Mouse (Mus musculus): ENCODE data around the gene Lpar3.

Lpar3 gene

DNA sequence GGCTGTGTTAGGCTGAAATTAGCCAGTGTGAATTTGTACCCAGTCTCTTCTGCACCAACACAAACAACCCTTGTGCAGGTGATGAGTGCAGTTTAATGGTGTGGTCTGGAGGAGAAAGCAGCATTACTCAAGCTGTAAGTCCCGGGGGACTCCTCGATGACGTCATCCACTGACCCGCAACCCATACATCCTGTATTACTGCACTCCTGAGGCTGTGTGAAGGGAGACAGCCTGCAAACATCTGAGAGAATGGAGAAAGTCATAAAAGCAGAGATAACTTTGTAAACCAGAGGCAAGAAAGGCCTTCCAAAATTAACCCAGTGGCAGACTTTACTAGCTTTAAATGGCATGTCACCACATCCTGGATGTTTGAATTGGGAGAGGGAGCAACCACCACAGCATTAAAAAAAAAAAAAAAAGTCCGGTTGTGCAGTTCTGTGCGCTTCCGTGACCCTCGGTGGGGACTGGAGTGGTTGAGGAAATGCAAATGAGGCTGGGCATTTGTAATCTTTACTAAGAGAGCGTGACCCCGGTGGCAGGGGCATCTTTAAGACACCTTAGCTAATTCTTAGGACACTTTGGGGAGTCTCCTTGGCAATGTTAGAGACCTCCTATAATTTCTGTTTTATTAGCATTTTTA lies 36.8 kb downstream of the Lpar3 start:
- no peak for DNase-seq (ENCODE audit: inconsistent age in 2 of 2, low spot score in 1 of 2)

DNA sequence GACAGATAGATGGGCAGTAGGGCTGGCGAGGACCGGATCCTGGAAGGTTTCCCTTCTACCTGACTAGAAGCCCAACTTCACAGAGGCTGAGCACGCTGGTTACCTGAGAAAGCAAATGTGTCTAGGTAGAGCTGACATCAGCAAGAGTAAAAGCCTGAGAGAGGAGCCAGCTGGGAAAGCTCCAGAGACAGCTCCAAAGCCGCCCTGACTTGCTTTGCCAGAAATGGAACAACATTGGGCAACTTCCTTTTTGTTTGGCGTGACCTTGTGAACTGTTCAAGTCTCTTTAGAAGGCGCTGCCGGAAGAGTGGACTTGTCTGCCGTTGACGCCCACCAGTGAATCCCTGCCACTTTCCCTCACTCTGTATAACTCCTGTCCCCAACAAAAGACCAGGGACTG lies 39.4 kb downstream of the Lpar3 start:
- DNase-seq (ENCODE audit: inconsistent age in 2 of 2, low spot score in 1 of 2): peak in 1 of 2 experiments; percentile 34

DNA sequence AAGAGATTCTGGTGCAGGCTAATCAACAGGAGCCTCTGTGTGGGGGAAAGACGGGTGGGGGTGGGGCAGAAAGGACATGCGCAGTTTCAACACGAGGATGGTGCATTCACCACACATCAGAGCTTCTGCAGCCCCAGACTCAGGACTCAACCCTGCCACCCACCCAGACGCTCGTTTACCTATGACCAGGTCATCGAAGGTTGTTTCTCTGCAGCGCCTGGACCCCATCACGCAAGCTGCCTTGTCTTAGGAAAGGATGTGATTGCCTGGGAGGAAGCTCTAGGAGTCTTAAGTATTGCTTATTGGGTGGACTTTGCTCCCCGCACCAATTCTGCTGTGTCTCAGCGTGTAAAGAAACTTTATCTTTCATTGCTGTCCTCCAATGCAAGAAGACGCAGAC lies 40.1 kb downstream of the Lpar3 start:
- no peak for DNase-seq (ENCODE audit: inconsistent age in 2 of 2, low spot score in 1 of 2)

DNA sequence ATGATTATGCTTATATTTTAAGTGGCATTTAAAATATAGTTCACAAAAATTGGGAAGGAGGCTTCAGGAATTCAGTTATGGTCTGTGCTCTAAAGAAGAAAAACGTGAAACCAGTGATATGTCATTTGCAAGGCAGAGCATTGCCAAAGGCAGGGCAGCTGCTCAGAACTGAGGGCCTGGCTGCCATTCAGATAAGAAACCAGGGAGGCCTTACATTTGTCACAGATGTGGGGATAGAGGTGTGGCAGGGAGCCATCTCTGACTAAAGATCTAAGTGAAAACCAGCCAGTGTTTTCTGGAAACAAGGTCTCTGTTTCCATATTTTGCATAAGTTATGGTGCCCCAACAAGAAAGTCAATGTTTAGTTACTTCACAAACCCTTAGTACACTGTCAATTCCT lies 41.8 kb downstream of the Lpar3 start:
- DNase-seq (ENCODE audit: inconsistent age in 2 of 2, low spot score in 1 of 2): no peak

DNA sequence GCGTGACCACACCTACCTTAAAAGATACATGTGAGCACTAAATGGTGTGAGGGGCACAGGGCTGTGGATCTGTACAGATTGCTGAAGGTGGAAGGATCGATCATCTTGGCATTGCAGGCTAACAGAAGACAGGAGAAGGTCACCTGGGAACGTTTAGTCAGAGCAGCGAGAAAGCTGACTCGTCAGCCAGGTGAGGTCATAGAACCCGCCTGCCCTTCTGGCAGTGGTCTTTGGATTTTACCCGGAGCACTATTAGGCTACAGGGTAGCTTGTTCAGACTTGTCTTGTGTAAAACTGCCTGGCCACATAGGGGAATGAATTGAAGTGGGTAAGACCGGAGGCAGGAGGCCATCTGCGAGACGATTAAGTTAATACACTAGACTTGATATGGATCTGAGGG lies 43.4 kb downstream of the Lpar3 start:
- DNase-seq (ENCODE audit: inconsistent age in 2 of 2, low spot score in 1 of 2): no peak

DNA sequence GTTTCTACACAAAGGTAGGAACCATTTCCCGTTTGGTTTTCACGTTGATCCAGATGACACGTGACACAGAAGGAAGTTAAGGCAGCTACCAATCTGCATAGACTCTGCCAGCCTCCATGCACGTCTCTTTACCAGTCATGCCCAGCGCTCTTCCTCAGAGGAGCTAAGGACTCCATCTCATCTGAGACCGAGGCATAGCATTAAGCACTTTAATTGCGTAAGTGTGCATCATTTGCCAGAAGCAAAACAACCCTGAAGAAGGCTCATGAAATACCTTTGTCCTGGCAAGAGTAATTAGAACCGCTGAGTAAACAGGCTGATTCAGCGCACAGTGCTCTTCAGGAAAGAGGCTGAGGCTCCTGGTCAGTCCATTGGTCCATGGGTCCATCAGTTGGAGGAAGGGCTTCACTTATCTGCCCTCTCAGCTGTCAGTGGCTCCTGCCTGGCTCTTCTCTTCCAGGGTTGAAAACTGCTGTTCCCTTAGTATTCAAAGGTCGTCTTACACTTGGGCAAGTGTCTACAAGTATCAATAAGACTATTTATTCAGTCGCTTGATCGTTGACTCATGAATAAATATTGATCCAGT lies 44.9 kb downstream of the Lpar3 start:
- DNase-seq (ENCODE audit: inconsistent age in 2 of 2, low spot score in 1 of 2): no peak

DNA sequence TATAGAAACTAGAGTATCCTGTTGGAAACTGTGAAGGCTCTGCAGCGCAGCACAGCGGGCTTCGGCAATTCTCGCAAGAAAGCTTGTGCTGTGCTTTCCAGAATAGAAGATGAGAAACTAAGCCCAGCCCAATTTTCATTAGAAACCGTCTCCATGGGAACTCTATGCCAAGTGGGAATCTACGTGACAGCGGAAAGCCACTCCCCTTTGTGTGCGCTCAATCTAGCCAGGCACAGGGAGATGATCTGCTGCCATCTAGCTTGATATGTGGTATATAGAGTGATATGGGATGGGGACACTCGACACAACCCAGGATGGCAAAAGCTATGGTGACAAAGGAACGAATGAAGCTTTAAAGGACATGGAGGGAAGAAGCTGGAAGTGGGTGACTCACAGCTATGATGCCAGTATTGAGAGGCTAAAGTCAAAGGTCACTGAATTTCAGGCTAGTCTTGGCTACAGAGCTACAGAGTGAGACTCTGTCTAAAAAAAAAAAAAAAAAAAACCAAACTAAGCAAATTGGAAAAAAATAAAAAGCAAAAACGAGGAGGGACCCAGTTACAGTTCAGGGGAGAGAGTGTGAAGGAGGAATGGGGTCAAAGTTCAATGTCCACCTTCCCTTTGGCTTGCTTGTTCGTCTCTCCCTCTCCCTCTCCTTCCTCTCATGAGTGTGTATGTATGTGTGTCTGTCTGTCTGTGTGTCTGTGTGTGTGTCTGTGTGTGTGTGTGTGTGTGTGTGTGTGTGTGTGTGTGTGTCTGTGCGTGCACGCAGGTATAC lies 47.5 kb downstream of the Lpar3 start:
- no peak for DNase-seq (ENCODE audit: inconsistent age in 2 of 2, low spot score in 1 of 2)

DNA sequence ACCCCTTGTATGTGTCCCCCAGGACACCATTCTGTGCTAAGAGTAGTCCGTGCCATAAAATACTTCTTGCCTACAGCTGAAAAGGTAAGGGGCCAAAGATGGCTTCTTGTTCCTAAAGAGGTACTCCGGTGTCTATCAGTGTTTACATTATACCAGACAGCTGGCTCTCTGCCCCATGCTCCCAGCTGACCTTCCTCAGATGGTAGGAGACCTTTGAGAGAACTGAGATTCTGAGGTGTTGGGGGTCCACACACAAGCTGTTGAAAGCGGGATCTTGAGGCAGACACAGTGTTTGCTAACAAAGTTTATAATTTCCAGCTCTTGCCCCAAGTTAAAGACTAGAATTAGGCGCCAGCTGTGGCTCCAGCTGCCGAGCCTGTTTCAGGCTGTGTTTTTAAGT lies 53.7 kb downstream of the Lpar3 start:
- no peak for DNase-seq (ENCODE audit: inconsistent age in 2 of 2, low spot score in 1 of 2)

DNA sequence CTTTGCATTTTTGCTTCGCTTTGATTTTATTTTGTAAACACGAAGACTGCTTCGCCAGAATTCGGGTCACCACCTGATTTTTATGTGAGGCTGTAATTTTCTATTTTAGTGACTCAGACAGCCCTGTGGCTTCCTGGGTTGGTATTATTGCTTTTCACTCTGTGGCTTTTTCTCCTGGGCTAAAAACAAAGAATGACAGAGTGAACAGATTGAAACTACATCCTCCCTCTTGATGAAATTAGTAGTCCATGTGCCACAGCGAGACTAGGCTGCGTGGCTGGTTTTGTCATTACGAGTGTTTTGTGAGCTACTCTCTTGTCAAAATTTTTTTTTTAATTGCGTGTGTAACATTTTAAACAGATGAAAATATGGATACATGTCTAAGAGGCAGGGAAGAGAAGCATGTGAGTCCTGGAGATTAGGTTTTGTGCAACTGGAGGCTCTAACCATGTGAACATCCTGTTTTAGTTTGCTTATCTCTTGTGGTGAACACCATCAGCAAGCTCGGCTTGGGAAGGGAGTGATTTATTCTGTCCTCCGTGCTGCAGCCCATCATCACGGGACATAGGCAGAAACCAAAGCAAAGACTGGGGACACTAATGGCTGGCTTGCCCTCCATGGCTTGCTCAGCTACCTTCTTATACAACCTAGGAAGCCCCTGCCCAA lies 54.7 kb downstream of the Lpar3 start:
- no peak for DNase-seq (ENCODE audit: inconsistent age in 2 of 2, low spot score in 1 of 2)

DNA sequence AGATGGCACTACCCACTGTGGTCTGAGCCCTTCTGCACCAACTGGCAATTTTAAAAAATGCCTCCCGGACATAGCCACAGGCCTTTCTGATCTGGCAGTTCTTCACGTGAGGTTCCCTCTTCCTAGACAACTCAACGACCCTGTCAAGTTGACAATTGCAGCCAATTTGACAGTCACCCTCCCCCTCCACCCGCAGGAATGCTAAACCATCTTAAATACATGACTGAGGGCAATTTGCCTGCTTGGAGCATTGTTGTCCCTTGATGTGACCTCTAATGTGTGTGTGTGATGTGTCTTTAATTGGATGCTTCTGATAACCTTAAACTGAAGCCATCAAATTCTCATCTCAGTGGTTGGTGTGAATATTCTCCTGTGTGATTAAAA lies 55.3 kb downstream of the Lpar3 start:
- DNase-seq (ENCODE audit: inconsistent age in 2 of 2, low spot score in 1 of 2): no peak

DNA sequence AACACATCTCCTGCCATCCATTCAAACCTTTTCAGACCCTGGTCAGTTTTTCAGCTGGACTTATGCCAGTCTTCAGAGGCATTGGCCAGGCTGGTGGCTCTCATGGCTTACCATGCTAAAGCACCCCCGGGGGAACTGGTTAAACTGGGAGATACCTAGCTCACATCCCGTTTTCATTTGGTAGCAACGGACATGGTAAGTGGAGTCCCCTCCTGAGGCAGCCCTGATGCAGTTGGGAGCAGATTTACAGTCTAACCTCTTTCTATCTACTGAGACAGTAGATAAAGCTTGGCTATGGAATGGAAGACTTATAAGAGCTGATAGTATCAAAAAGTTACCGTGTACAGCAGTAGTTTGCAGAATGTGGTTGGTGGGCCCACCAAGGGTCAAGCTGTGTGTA lies 56.2 kb downstream of the Lpar3 start:
- DNase-seq (ENCODE audit: inconsistent age in 2 of 2, low spot score in 1 of 2): no peak

DNA sequence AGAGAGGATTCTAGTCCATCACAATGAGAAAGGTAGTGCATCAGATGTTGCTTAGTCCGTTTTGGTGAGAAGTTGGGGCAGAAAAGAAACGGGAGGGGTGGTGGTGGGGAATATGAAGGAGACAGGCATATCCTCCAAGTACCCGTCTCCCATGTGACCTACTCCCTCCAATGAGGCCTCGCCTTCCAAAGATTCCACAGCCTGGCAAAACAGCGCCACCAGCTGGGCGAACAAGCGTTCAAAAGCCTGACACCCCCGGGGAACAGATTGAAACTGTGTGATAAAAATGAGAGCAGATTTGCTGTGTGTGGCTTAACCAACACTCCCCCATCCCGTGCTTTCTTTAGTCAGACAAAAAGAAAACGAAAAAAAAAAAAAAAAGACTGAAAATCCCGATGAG lies 56.7 kb downstream of the Lpar3 start:
- DNase-seq (ENCODE audit: inconsistent age in 2 of 2, low spot score in 1 of 2): peak; percentile 50 to 85

DNA sequence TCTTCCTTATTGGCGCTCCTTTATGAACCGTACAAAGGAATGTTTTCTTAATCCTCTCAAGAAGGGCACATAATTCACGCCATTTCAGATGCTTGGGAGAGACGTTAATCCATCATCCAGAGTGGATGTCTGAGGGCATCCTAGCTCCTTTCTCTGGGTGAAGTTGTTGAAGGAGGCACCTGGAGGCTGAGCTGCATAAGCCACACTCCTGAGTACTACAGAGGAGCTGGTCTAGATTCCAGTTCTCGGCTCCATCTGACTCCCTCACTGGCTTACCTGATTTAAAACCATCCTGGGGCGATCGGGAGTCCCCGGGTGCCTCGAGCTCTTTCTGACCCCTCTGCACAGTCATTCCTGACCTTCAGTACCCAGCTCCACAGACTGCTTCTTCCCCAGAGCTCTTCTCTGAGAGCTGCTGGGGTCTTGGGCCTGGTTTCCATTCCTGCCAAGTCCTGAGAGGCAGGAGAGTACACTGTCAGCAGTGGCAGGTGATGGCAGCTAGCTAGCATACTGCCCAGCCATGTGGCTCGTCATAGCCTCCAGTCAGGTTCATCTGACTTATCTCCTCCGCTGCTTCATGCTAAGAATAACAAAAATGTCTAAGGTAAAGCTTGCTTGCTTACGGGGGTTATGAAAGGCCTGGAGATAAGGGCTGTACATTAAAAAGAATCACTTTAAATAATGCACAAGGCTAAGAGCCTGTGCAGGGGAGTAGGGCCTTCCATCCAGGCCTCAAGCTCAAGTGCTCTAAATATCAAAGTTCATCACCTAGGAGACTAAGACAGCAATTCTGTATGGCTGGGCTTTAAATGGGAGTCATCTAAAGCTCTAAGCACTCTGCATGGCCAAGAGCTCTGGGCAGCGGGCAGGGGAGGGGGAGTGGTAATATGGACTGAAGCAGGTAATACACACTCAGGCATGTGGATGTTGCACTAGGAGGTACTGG lies 57.7 kb downstream of the Lpar3 start:
- no peak for DNase-seq (ENCODE audit: inconsistent age in 2 of 2, low spot score in 1 of 2)

DNA sequence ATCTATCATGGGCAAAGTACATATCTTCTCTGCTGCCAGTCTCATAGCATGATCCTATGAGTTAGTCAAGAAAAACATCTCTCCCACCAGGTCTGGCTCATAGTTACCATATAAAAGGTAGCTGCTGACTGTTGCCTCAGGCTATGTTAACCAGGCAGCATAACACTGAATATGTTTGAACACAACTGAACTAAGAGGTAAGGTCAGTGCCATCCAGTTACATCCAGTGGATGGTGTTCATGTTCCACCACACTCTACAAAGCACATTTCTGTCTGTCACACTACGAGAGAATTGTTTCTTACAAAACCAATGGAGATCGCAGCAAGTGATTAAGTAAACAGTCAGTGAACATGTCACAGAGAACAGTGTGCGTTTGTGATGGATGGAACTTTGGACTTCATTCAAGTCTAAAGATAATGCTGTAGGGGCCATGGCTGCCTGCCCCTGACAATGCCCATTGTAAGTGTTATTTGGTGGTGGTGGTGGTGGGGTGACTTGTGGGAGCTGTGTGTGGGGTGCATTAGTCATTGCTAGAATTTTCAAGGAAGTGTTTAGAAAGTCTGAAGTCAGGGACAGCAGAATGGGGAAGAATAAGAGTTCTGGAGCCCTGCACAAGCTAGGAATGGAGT lies 63.1 kb downstream of the Lpar3 start:
- no peak for DNase-seq (ENCODE audit: inconsistent age in 2 of 2, low spot score in 1 of 2)

DNA sequence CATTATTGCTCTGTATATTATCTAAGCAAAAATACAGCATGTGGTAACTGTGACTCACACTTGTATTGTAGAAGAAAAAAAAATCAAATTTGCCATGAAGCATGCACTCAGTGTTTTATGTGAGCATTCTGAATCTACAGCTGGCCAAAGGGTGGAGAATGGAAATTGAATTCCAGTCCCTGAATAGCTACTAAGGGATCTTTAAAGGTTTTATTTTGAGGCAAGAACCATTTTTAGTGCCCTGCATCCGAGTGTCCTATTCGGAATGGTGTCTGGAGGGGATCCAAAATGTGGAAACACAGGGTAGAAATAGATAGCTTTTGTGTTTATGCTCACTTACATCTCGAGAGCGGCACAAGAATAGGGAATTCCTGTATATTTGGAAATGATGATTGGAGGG lies 65.4 kb downstream of the Lpar3 start:
- no peak for DNase-seq (ENCODE audit: inconsistent age in 2 of 2, low spot score in 1 of 2)

DNA sequence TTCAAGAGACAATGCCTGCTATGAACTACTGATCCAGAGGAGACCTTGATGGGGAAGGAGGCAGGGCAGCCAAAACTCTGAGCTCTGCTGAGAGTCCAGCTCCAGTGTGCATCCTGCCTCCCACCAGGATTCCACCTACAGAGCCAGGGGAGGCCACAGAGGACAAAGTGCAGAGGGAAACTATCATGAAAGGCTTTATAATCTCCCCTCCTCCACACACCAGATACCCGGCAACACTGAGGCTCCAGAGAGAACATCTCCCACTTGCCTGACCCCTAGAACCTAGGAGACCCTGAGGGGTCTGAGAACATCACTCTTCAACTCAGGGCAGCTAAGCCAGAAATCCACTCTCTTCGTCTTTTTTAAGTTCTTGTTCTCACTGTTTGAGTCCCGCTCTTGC lies 71.2 kb downstream of the Lpar3 start:
- no peak for DNase-seq (ENCODE audit: inconsistent age in 2 of 2, low spot score in 1 of 2)

DNA sequence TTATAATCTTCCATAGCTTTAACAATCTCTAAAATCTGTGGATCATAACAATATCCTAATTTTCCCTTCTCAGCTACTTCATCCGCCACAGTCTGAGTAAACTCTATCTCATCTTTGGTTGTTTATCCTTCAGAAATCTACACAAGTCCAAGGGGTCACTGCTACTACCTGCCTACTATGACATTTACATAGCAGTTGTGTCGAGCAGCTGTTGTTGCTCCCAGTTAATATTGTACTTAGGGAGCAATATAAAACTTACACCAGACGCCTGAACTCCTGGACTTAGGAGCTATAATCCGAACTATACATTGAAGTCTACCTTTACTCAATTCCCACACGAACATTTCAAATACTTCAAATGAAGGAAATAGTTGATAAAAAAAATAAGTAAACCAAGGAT lies 71.8 kb downstream of the Lpar3 start:
- no peak for DNase-seq (ENCODE audit: inconsistent age in 2 of 2, low spot score in 1 of 2)

DNA sequence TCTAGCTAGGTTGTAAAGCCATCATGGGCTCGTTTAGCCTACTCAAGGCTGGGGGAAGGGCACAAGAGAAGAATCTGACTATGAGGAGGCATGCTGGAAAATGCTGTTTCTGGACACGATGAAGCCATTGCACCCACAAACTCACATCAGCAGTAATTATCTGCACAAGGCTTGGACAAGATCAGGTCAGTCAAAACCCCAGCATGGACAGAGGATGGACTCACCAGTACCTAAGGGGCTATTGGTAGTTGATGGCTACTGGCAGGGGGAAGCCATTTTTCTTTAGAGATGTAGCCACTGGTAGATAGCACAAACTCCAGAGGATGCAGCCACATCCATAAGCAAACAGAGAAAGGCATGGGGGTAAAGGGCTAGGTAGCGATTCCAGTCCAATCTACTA lies 81.7 kb downstream of the Lpar3 start:
- no peak for DNase-seq (ENCODE audit: inconsistent age in 2 of 2, low spot score in 1 of 2)

DNA sequence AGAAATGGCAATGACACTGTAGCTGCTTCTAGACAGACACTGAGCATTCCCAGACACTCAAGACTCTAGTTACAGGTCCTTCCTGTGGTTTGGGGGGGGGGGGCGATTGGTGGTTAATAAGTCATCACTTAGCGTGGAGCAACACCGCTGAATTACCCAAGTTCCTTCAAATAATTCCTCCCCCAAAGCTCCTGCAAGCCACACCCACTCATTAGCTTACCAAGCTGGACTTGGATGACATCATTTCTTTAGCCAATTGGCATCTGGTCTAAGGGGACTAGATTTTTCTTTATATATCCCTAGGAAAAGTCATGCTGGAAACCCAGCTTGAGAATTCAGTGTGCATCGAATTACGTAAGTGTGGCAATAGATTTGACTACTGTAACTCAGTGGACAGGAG lies 82.4 kb downstream of the Lpar3 start:
- DNase-seq (ENCODE audit: inconsistent age in 2 of 2, low spot score in 1 of 2): no peak

DNA sequence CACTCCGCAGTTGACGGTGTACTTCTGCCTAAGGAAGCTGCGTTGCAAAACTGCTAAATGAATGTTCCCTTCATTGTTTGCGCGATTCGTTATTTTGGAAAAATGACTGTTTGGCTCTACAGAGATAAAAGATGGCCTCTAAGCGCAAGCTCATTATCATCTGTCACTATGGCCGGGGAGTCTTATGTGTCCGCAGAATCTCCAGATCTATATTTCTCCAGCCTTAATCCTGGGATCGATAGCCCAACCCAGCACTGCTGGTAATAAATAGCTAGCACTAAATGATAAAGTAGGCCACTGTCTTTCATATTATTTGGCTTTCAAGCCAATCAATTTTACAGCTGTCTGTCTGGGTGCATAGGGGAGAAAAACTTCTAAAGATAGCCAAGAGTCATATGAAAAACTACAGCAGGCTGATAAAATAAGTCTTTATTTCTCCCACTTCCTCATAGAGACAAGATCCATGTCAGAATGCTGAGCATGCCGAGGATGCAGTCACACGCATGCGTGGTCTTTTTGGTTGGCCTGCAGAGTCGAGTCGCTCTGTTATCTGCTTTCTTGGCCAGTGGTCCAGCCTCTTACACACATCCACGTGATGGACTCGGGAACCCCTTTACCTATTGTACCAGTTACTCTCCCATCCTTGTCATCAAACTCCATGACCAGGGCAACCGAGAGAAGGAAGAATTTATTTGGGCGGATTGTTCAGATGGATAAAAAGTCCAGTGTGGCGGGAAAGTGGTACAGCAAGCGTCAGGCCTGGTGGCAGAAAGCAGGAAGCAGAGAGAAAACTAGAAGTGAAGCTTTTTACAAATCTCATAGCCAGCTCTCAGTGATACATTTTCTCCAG lies 84.0 kb downstream of the Lpar3 start:
- DNase-seq (ENCODE audit: inconsistent age in 2 of 2, low spot score in 1 of 2): no peak

Measured in adrenal gland, adult (tissue).